In genomic region chr7:44817441-44817840, GRCm38 (mm10) we compare ENCODE assay signal across 8 mouse cellular contexts. TPM values are rescaled to one million over a fixed set of nuclear protein-coding genes. Genes with fewer than 3 reads are reported as not detected.
DNase-seq lines count a peak whose midpoint lies in the region; ATAC-seq and TF ChIP-seq lines count a peak whose summit lies in the region.

No protein-coding gene starts in this region.

- peak overlapping the region; percentile 94 to 99 for H3K4me3 ChIP-seq in ES-E14 (ENCODE audit: insufficient read depth in 1 of 2, low read depth in 1 of 2, low read length in 2 of 2, poor library complexity in 1 of 2, severe bottlenecking in 1 of 2)
- peak overlapping the region; percentile 67 to 85 for H3K4me3 ChIP-seq in heart, embryonic 14.5 days (ENCODE audit: control insufficient read depth in 1 of 2, insufficient read depth in 1 of 2, low read depth in 1 of 2, low read length in 2 of 2)
- peak overlapping the region; percentile 95 for H3K4me3 ChIP-seq in liver, embryonic 16.5 days (ENCODE audit: low read depth, low read length)

- peak overlapping the region; percentile 100; the same call in 1 of the 2 replicates for H3K9ac ChIP-seq in ES-E14 (ENCODE audit: insufficient read depth, low read depth, low read length, poor library complexity, severe bottlenecking)
- H3K9ac ChIP-seq in heart, embryonic 14.5 days (ENCODE audit: low read length): peak overlapping the region; percentile 95
- peak overlapping the region; percentile 97 for H3K9ac ChIP-seq in liver, embryonic 16.5 days (ENCODE audit: low read depth, low read length)

- 10% methylated on average over 3 of the region's 3 CpGs for whole genome bisulfite sequencing in heart, embryonic 14.5 days
- WGBS in liver, embryonic 16.5 days (ENCODE audit: insufficient replicate concordance): 18% methylated on average over 3 of the region's 3 CpGs

- peaks cover 3 to 25% of the 10 kb centered on the region in 2 experiments; a peak in 3 of 4 replicates for H3K4me1 ChIP-seq in ES-E14 (ENCODE audit: control insufficient read depth in 2 of 2, insufficient read depth in 2 of 2, low read length in 2 of 2, poor library complexity in 1 of 2)
- H3K4me1 ChIP-seq in heart, embryonic 14.5 days (ENCODE audit: control insufficient read depth in 2 of 2, insufficient read depth in 2 of 2, low read length in 2 of 2): peaks cover 22 to 53% of the 10 kb centered on the region in 2 experiments
- peaks cover 58% of the 10 kb centered on the region for H3K4me1 ChIP-seq in liver, embryonic 16.5 days (ENCODE audit: control insufficient read depth, low read depth, low read length)

- in situ Hi-C loops in ES-E14 (cut with MboI; ENCODE audit: low sequenced_read_pairs in 2 of 2, unreplicated experiment in 2 of 2): no loop called here

- DNase-seq in frontal cortex, postnatal 10 days (ENCODE audit: low spot score in 2 of 2): peak; percentile 1 to 4
- DNase-seq in ES-E14 (ENCODE audit: low read depth, low spot score): no peak
- no peak for DNase-seq in thymus, adult 18-20 months
- no peak for DNase-seq in thymus, postnatal 10 days (ENCODE audit: low spot score in 2 of 2)
- DNase-seq in thymus, postnatal 4 days: no peak

- H3K27ac ChIP-seq in ES-E14 (ENCODE audit: insufficient read depth, low read depth, low read length, poor library complexity, severe bottlenecking): no peak overlapping the region
- peak overlapping the region; percentile 94 to 99 for H3K27ac ChIP-seq in heart, embryonic 14.5 days (replicated peaks in 1 of 2; ENCODE audit: control insufficient read depth in 1 of 2, insufficient read depth in 1 of 2, low read depth in 2 of 2, low read length in 2 of 2)
- peak overlapping the region; percentile 96 for H3K27ac ChIP-seq in liver, embryonic 16.5 days (ENCODE audit: low read length)

- ATAC-seq in frontal cortex, adult (ENCODE audit: low TSS enrichment): no peak
- ATAC-seq in heart, embryonic 14.5 days (ENCODE audit: insufficient number of reproducible peaks, insufficient read depth, low FRiP score, low read depth): no peak
- no peak for ATAC-seq in liver, embryonic 16.5 days (ENCODE audit: low read depth)

- H3K4me2 ChIP-seq in heart, embryonic 14.5 days (ENCODE audit: low read length): peak overlapping the region; percentile 91
- peak overlapping the region; percentile 82 for H3K4me2 ChIP-seq in liver, embryonic 16.5 days (ENCODE audit: low read depth, low read length)

- H3K36me3 ChIP-seq in ES-E14 (ENCODE audit: control insufficient read depth, insufficient read depth, low read length, poor library complexity, severe bottlenecking): peaks cover 21% of the 10 kb centered on the region; the same call in 1 of the 2 replicates
- peaks cover 24% of the 10 kb centered on the region for H3K36me3 ChIP-seq in heart, embryonic 14.5 days (ENCODE audit: control insufficient read depth, insufficient read depth, low read length)
- peaks cover 5% of the 10 kb centered on the region; the same call in 1 of the 2 replicates for H3K36me3 ChIP-seq in liver, embryonic 16.5 days (ENCODE audit: control insufficient read depth, insufficient read depth)

- no peaks in the 10 kb centered on the region for H3K9me3 ChIP-seq in ES-E14 (ENCODE audit: control insufficient read depth, insufficient read depth, low read depth, low read length)
- H3K9me3 ChIP-seq in heart, embryonic 14.5 days (ENCODE audit: control insufficient read depth, low read length): no peaks in the 10 kb centered on the region
- H3K9me3 ChIP-seq in liver, embryonic 16.5 days (replicated peaks; ENCODE audit: control insufficient read depth, low read length): no peaks in the 10 kb centered on the region

- H3K27me3 ChIP-seq in heart, embryonic 14.5 days (ENCODE audit: control insufficient read depth, insufficient read depth, low read length): no peaks in the 10 kb centered on the region
- H3K27me3 ChIP-seq in liver, embryonic 16.5 days (ENCODE audit: control insufficient read depth, insufficient read depth, low read depth, low read length): no peaks in the 10 kb centered on the region

TF ChIP-seq in ES-E14, 5 proteins besides CTCF, POLR2A, EP300 and RAD21:
- no peak for TF ChIP-seq ZC3H11A (IDR thresholded peaks at IDR 0.05; ENCODE audit: borderline replicate concordance, low read depth, low read length)
- TF ChIP-seq MAFK (IDR thresholded peaks at IDR 0.05; ENCODE audit: insufficient read depth, low read depth, low read length): no peak
- no peak for TF ChIP-seq ZNF384 (IDR thresholded peaks at IDR 0.05; ENCODE audit: low read depth, low read length)
- TF ChIP-seq CHD2 (IDR thresholded peaks at IDR 0.05; ENCODE audit: low read depth, low read length): no peak
- TF ChIP-seq HCFC1 (IDR thresholded peaks at IDR 0.05; ENCODE audit: borderline replicate concordance, insufficient read depth, low read length): no peak
TF ChIP-seq in ES-E14: peak in this region for 0.

RNA-seq across cellular contexts. Expression of gene Atf5, which starts 1.0 kb away (rescaled TPM):
- 14.0 and 16.9 TPM in 2 replicates for total RNA-seq in ES-E14 (2012; rRNA removed)
- polyA plus RNA-seq in heart, embryonic 14.5 days (2014; fragmentation: Nextera tagmentation; extraction: Ambion mirVana): 1.8 and 1.9 TPM in 2 replicates
- polyA plus RNA-seq in liver, embryonic 16.5 days (2015; fragmentation: Nextera tagmentation; extraction: Ambion mirVana): 7.3 and 9.7 TPM in 2 replicates

RNA-seq across cellular contexts. Expression of gene Il4i1, which starts 1.3 kb away (rescaled TPM):
- total RNA-seq in ES-E14 (2012; rRNA removed): 4.8 and 6.0 TPM in 2 replicates
- polyA plus RNA-seq in heart, embryonic 14.5 days (2014; fragmentation: Nextera tagmentation; extraction: Ambion mirVana): 0.77 and 0.91 TPM in 2 replicates
- 0.34 and 0.76 TPM in 2 replicates for polyA plus RNA-seq in liver, embryonic 16.5 days (2015; fragmentation: Nextera tagmentation; extraction: Ambion mirVana)

RNA-seq across cellular contexts. Expression of gene Nup62, which starts 1.6 kb away (rescaled TPM):
- 91.0 and 98.0 TPM in 2 replicates for total RNA-seq in ES-E14 (2012; rRNA removed)
- polyA plus RNA-seq in heart, embryonic 14.5 days (2014; fragmentation: Nextera tagmentation; extraction: Ambion mirVana): 41.5 and 41.7 TPM in 2 replicates
- 43.4 and 44.7 TPM in 2 replicates for polyA plus RNA-seq in liver, embryonic 16.5 days (2015; fragmentation: Nextera tagmentation; extraction: Ambion mirVana)

RNA-seq across cellular contexts. Expression of gene Akt1s1, which starts 31.4 kb away (rescaled TPM):
- 33.8 and 37.6 TPM in 2 replicates for total RNA-seq in ES-E14 (2012; rRNA removed)
- 33.4 and 61.6 TPM in 2 replicates for polyA plus RNA-seq in heart, embryonic 14.5 days (2014; fragmentation: Nextera tagmentation; extraction: Ambion mirVana)
- 25.6 and 29.1 TPM in 2 replicates for polyA plus RNA-seq in liver, embryonic 16.5 days (2015; fragmentation: Nextera tagmentation; extraction: Ambion mirVana)

RNA-seq across cellular contexts. Expression of gene Tbc1d17, which starts 31.4 kb away (rescaled TPM):
- total RNA-seq in ES-E14 (2012; rRNA removed): 31.5 and 55.7 TPM in 2 replicates
- 44.5 and 53.5 TPM in 2 replicates for polyA plus RNA-seq in heart, embryonic 14.5 days (2014; fragmentation: Nextera tagmentation; extraction: Ambion mirVana)
- polyA plus RNA-seq in liver, embryonic 16.5 days (2015; fragmentation: Nextera tagmentation; extraction: Ambion mirVana): 32.7 and 33.7 TPM in 2 replicates

Comparison
In these comparisons a context has a peak if more than half of its experiments do, and no peak if none do; other contexts are left out.
1. DNase-seq: peak in frontal cortex, postnatal 10 days (2 of 2); none in ES-E14 (single experiment), thymus, adult 18-20 months (0 of 2), thymus, postnatal 10 days (0 of 2) and thymus, postnatal 4 days (single experiment).
2. Peak in every context shown above with its lines, with median percentiles within 50 percentile points of each other: H3K4me3 ChIP-seq and H3K9ac ChIP-seq.